26 mouse cellular contexts compared by ENCODE assay signal in the genomic region with DNA sequence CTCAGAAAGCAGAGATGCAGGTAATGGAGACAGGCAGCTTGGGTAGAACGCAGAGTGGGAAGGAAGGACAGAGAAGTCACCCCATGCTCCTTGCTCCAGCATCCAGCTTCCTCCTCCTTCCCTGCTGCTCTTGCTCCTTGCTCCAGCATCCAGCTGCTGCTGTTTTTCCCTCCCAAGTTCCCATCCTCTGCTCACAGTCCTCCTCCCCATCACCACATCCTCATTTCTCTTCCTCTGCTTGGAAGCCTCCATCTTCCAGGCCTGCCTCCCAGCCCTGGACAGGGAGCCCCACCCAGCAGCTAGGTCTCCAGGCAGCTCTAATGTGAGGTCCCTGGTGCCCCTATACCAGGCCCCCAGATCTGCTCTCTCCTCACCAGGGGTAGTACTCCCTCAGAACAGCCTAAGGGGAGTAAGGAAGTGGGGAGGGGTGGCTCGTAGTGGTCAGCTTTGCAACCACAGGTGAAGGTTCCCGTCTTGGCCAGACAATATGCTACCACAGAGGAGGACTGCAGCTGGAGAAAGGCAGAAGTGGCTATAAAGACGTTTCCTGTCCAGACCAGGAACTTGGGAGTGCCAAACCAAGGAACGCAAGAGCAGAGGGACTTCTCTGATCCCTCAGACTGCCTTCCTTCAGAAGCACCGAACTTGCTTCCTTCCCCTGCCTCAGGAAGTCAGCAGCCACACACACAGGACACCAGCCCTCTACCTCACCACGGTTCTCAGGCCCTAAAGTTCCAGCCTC. TPM values are rescaled to one million over a fixed set of nuclear protein-coding genes. Genes with fewer than 3 reads are reported as not detected.
A peak's percentile ranks its signal among the peaks of the same experiment; 100 is the strongest.
DNase-seq lines count a peak whose midpoint lies in the region; ATAC-seq and TF ChIP-seq lines count a peak whose summit lies in the region.
"Had no signal": no experiment of that assay in that cellular context is flagged by ENCODE, and none has a peak within 500 bp of the region (broad histone marks: within the 10 kb centered on the region; RNA-seq: fewer than 3 reads in every experiment).

No protein-coding gene starts in this region.

- TF ChIP-seq CTCF in liver, adult 2 months (IDR thresholded peaks at IDR 0.05; ENCODE audit: low read depth, low read length), result no peak
- TF ChIP-seq CTCF in intestine, postnatal 0 days (IDR thresholded peaks at IDR 0.05; ENCODE audit: low read depth), result no peak

- H3K4me1 ChIP-seq in embryonic facial prominence, embryonic 13.5 days, result no peaks in the 10 kb centered on the region
- peaks cover 6% of the 10 kb centered on the region; the same call in 1 of the 2 replicates for H3K4me1 ChIP-seq in embryonic facial prominence, embryonic 10.5 days
- H3K4me1 ChIP-seq in liver, adult 2 months (ENCODE audit: control insufficient read depth, insufficient read depth, low read length), result no peaks in the 10 kb centered on the region
- no peaks in the 10 kb centered on the region for H3K4me1 ChIP-seq in liver, embryonic 11.5 days (replicated peaks; ENCODE audit: control insufficient read depth, insufficient read depth, low read length)
- H3K4me1 ChIP-seq in intestine, postnatal 0 days (replicated peaks; ENCODE audit: control insufficient read depth, insufficient read depth, low read length), result no peaks in the 10 kb centered on the region
- H3K4me1 ChIP-seq: embryonic facial prominence, embryonic 12.5 days; liver, embryonic 12.5 days had no signal

- DNase-seq in embryonic facial prominence, embryonic 10.5 days (ENCODE audit: low spot score), result no peak
- DNase-seq in liver, adult 2 months (ENCODE audit: extremely low read depth, low read depth, low spot score), result peak; percentile 11
- DNase-seq in liver, embryonic 11.5 days (ENCODE audit: low spot score), result no peak
- DNase-seq in kidney, postnatal 4 days, result no peak
- DNase-seq: adrenal gland, postnatal 36 days; cerebellum, adult 8-10 months; gastrocnemius, postnatal 25 days; layer of hippocampus, postnatal 36 days; lung, adult 2 months; retina, postnatal 1 day; right cerebral cortex, postnatal 4 days; thymus, postnatal 25 days had no signal

- H3K79me2 ChIP-seq in liver, adult 2 months (ENCODE audit: control insufficient read depth, insufficient read depth, low read length), result no peaks in the 10 kb centered on the region

- peaks cover 34% of the 10 kb centered on the region for H3K27me3 ChIP-seq in embryonic facial prominence, embryonic 13.5 days
- H3K27me3 ChIP-seq in embryonic facial prominence, embryonic 10.5 days (replicated peaks; ENCODE audit: low read depth, poor library complexity, severe bottlenecking), result peaks cover 62% of the 10 kb centered on the region
- no peaks in the 10 kb centered on the region for H3K27me3 ChIP-seq in liver, adult 2 months (ENCODE audit: control insufficient read depth, insufficient read depth, low read length)
- peaks cover 25% of the 10 kb centered on the region for H3K27me3 ChIP-seq in liver, embryonic 11.5 days (replicated peaks; ENCODE audit: control insufficient read depth, insufficient read depth, low read length)
- H3K27me3 ChIP-seq in intestine, postnatal 0 days (replicated peaks; ENCODE audit: control insufficient read depth, insufficient read depth, low read length), result peaks cover 7% of the 10 kb centered on the region; the same call in 1 of the 2 replicates

- H3K9ac ChIP-seq in embryonic facial prominence, embryonic 13.5 days, result peak overlapping the region; percentile 28; the same call in 1 of the 2 replicates
- no peak overlapping the region for H3K9ac ChIP-seq in liver, adult 2 months (ENCODE audit: low read depth, low read length)
- H3K9ac ChIP-seq in liver, embryonic 11.5 days (ENCODE audit: low read depth, low read length), result no peak overlapping the region
- H3K9ac ChIP-seq in intestine, postnatal 0 days (ENCODE audit: low read depth, low read length), result no peak overlapping the region
- H3K9ac ChIP-seq: embryonic facial prominence, embryonic 12.5 days; heart, embryonic 13.5 days; hindbrain, embryonic 15.5 days; intestine, embryonic 15.5 days; liver, embryonic 12.5 days had no signal

- H3K9me3 ChIP-seq in embryonic facial prominence, embryonic 13.5 days, result no peaks in the 10 kb centered on the region
- no peaks in the 10 kb centered on the region for H3K9me3 ChIP-seq in embryonic facial prominence, embryonic 10.5 days
- no peaks in the 10 kb centered on the region for H3K9me3 ChIP-seq in liver, embryonic 11.5 days (ENCODE audit: control insufficient read depth, low read length)
- no peaks in the 10 kb centered on the region for H3K9me3 ChIP-seq in intestine, postnatal 0 days (ENCODE audit: control insufficient read depth)
- H3K9me3 ChIP-seq: embryonic facial prominence, embryonic 12.5 days; G1E; heart, embryonic 13.5 days; hindbrain, embryonic 15.5 days; intestine, embryonic 15.5 days; liver, embryonic 12.5 days had no signal

- WGBS in embryonic facial prominence, embryonic 13.5 days, result 47% methylated on average over 7 of the region's 7 CpGs
- WGBS in embryonic facial prominence, embryonic 10.5 days, result 52% methylated on average over 7 of the region's 7 CpGs
- 55% methylated on average over 7 of the region's 7 CpGs for WGBS in liver, adult 2 months
- WGBS in liver, embryonic 11.5 days, result 31% methylated on average over 7 of the region's 7 CpGs
- WGBS in intestine, postnatal 0 days, result 63% methylated on average over 7 of the region's 7 CpGs

- no peak overlapping the region for H3K4me2 ChIP-seq in embryonic facial prominence, embryonic 13.5 days
- no peak overlapping the region for H3K4me2 ChIP-seq in liver, embryonic 11.5 days
- no peak overlapping the region for H3K4me2 ChIP-seq in intestine, postnatal 0 days (replicated peaks; ENCODE audit: low read depth)
- H3K4me2 ChIP-seq: embryonic facial prominence, embryonic 12.5 days; heart, embryonic 13.5 days; hindbrain, embryonic 15.5 days; intestine, embryonic 15.5 days; liver, embryonic 12.5 days had no signal

- H3K4me3 ChIP-seq in embryonic facial prominence, embryonic 13.5 days, result no peak overlapping the region
- no peak overlapping the region for H3K4me3 ChIP-seq in embryonic facial prominence, embryonic 10.5 days
- H3K4me3 ChIP-seq in liver, adult 2 months (ENCODE audit: insufficient read depth, low read depth, low read length), result no peak overlapping the region
- no peak overlapping the region for H3K4me3 ChIP-seq in liver, embryonic 11.5 days (ENCODE audit: low read depth, low read length)
- no peak overlapping the region for H3K4me3 ChIP-seq in intestine, postnatal 0 days (ENCODE audit: low read depth, low read length)
- H3K4me3 ChIP-seq: embryonic facial prominence, embryonic 12.5 days; heart, embryonic 13.5 days; hindbrain, embryonic 15.5 days; intestine, embryonic 15.5 days; liver, embryonic 12.5 days had no signal

- H3K36me3 ChIP-seq in embryonic facial prominence, embryonic 13.5 days, result no peaks in the 10 kb centered on the region
- H3K36me3 ChIP-seq in embryonic facial prominence, embryonic 10.5 days (replicated peaks), result no peaks in the 10 kb centered on the region
- no peaks in the 10 kb centered on the region for H3K36me3 ChIP-seq in liver, adult 2 months (ENCODE audit: control insufficient read depth, insufficient read depth, low read length)
- H3K36me3 ChIP-seq in liver, embryonic 11.5 days (ENCODE audit: control insufficient read depth, insufficient read depth, low read length), result no peaks in the 10 kb centered on the region
- H3K36me3 ChIP-seq in intestine, postnatal 0 days (ENCODE audit: control insufficient read depth, insufficient read depth), result no peaks in the 10 kb centered on the region
- H3K36me3 ChIP-seq: embryonic facial prominence, embryonic 12.5 days; G1E; heart, embryonic 13.5 days; hindbrain, embryonic 15.5 days; intestine, embryonic 15.5 days; liver, embryonic 12.5 days had no signal

- H3K27ac ChIP-seq in embryonic facial prominence, embryonic 13.5 days, result no peak overlapping the region
- no peak overlapping the region for H3K27ac ChIP-seq in embryonic facial prominence, embryonic 10.5 days (replicated peaks)
- H3K27ac ChIP-seq in liver, adult 2 months (replicated peaks; ENCODE audit: insufficient read depth, low read depth, low read length), result no peak overlapping the region
- H3K27ac ChIP-seq in liver, embryonic 11.5 days (ENCODE audit: low read depth, low read length), result no peak overlapping the region
- H3K27ac ChIP-seq in intestine, postnatal 0 days (ENCODE audit: low read depth, low read length), result no peak overlapping the region
- H3K27ac ChIP-seq: embryonic facial prominence, embryonic 12.5 days; heart, embryonic 13.5 days; hindbrain, embryonic 15.5 days; intestine, embryonic 15.5 days; liver, embryonic 12.5 days had no signal

- ATAC-seq in embryonic facial prominence, embryonic 13.5 days (ENCODE audit: insufficient number of reproducible peaks, insufficient read depth, low FRiP score, low TSS enrichment, low read depth), result no peak
- no peak for ATAC-seq in liver, embryonic 11.5 days (replicated peaks; ENCODE audit: low FRiP score)
- peak; percentile 77 for ATAC-seq in common myeloid progenitor, adult 5-6 weeks (replicated peaks; ENCODE audit: low read depth, poor library complexity, severe bottlenecking)
- peak; percentile 70 for ATAC-seq in megakaryocyte progenitor cell, adult 5-6 weeks (replicated peaks; ENCODE audit: poor library complexity)
- no peak for ATAC-seq in intestine, postnatal 0 days
- ATAC-seq: forebrain, embryonic 14.5 days; intestine, embryonic 15.5 days; liver, embryonic 12.5 days; midbrain, embryonic 16.5 days had no signal

- no peak for TF ChIP-seq POLR2A in liver, adult 2 months (IDR thresholded peaks at IDR 0.05; ENCODE audit: extremely low read depth, insufficient read depth, low read length)

RNA-seq across cellular contexts. Expression of a gene that starts 5.9 kb away (rescaled TPM):
- 0.28 and 0.34 TPM in 2 replicates for polyA plus RNA-seq in embryonic facial prominence, embryonic 13.5 days (2015; fragmentation: Nextera tagmentation; extraction: Ambion mirVana)
- polyA plus RNA-seq in embryonic facial prominence, embryonic 10.5 days (2016; fragmentation: Nextera tagmentation; extraction: Ambion mirVana), result not detected in 2 replicates
- total RNA-seq in liver, adult 2 months (2014; rRNA removed), result not detected in 2 replicates
- not detected in 2 replicates for polyA plus RNA-seq in liver, adult 2 months (2012; rRNA removed)
- polyA plus RNA-seq in liver, embryonic 11.5 days (2014; fragmentation: Nextera tagmentation; extraction: Ambion mirVana), result not detected in 2 replicates
- total RNA-seq in common myeloid progenitor, adult 5-6 weeks (2017), result not detected in 2 replicates
- total RNA-seq in megakaryocyte progenitor cell, adult 5-6 weeks (2015), result not detected in 2 replicates
- total RNA-seq in megakaryocyte progenitor cell, adult 5-6 weeks (2017), result not detected in 2 replicates
- 0.34 TPM in 1 of 2 replicates, not detected in the other for polyA plus RNA-seq in intestine, postnatal 0 days (2015; fragmentation: Nextera tagmentation; extraction: Ambion mirVana)
- total RNA-seq: adrenal gland, postnatal 36 days; G1E; gastrocnemius, postnatal 25 days; heart, postnatal 36 days; megakaryocyte-erythroid progenitor cell, adult 5-6 weeks had no signal
- polyA plus RNA-seq: G1E; heart, embryonic 13.5 days; intestine, embryonic 15.5 days; midbrain, embryonic 16.5 days had no signal

RNA-seq across cellular contexts. Expression of a gene that starts 6.5 kb away (rescaled TPM):
- polyA plus RNA-seq in embryonic facial prominence, embryonic 13.5 days (2015; fragmentation: Nextera tagmentation; extraction: Ambion mirVana), result 0.67 TPM in 2 replicates
- 0.16 and 0.33 TPM in 2 replicates for polyA plus RNA-seq in embryonic facial prominence, embryonic 10.5 days (2016; fragmentation: Nextera tagmentation; extraction: Ambion mirVana)
- 22.2 and 25.4 TPM in 2 replicates for total RNA-seq in liver, adult 2 months (2014; rRNA removed)
- polyA plus RNA-seq in liver, adult 2 months (2012; rRNA removed), result 16.7 and 16.9 TPM in 2 replicates
- 0.25 and 0.77 TPM in 2 replicates for polyA plus RNA-seq in liver, embryonic 11.5 days (2014; fragmentation: Nextera tagmentation; extraction: Ambion mirVana)
- total RNA-seq in common myeloid progenitor, adult 5-6 weeks (2017), result 0.14 TPM in 1 of 2 replicates, not detected in the other
- total RNA-seq in megakaryocyte progenitor cell, adult 5-6 weeks (2015), result not detected in 2 replicates
- total RNA-seq in megakaryocyte progenitor cell, adult 5-6 weeks (2017), result 0.12 and 0.41 TPM in 2 replicates
- polyA plus RNA-seq in intestine, postnatal 0 days (2015; fragmentation: Nextera tagmentation; extraction: Ambion mirVana), result 22.8 and 23.3 TPM in 2 replicates
- total RNA-seq: megakaryocyte-erythroid progenitor cell, adult 5-6 weeks had no signal
- polyA plus RNA-seq: G1E had no signal

Comparison
In these comparisons a context has a peak if more than half of its experiments do, and no peak if none do; other contexts are left out.
1. RNA of a gene that starts 6.5 kb away (polyA plus RNA-seq): 22.8 to 23.3 TPM in intestine, postnatal 0 days and 16.7 to 16.9 TPM in liver, adult 2 months; 0.25 to 0.77 TPM in liver, embryonic 11.5 days, 0.67 TPM in embryonic facial prominence, embryonic 13.5 days and 0.16 to 0.33 TPM in embryonic facial prominence, embryonic 10.5 days; every median in the first group is over 10 times any median in the second.
2. ATAC-seq: peak in common myeloid progenitor, adult 5-6 weeks (single experiment) and megakaryocyte progenitor cell, adult 5-6 weeks (single experiment); none in embryonic facial prominence, embryonic 13.5 days (single experiment), liver, embryonic 11.5 days (single experiment) and intestine, postnatal 0 days (single experiment).